Mouse (Mus musculus) neural tube, embryonic 11.5 days (tissue): ENCODE measurements at regions not wholly inside any gene's neighbourhood (a gene's known extent, or its start where the extent isn't known, plus 50 kb on each side); places are given as distances from the start of the nearest gene placed in this dataset.
A peak's percentile ranks its signal among the peaks of the same experiment; 100 is the strongest.

Source experiments
- ATAC-seq: fragments of 200-750 bp; cut with Nextera tagmentation; 2 replicates; pipeline ENCODE4 v1.8.0; 2017; ENCODE audit warnings: moderate number of reproducible peaks, mild to moderate bottlenecking, moderate TSS enrichment, moderate library complexity; ENCODE audit not compliant: insufficient read depth, low FRiP score, low TSS enrichment
- DNase-seq: peaks from one replicate; pipeline ENCODE4 v3.0.0-alpha.2; 2015; ENCODE audit warnings: low spot score
- H3K27ac ChIP-seq: fragments of 300-500 bp; sonication (generic); 2 replicates; pipeline ENCODE4 v1.5.1; 2014; ENCODE audit warnings: low read depth, mild to moderate bottlenecking, low read length
- H3K27me3 ChIP-seq: fragments of 300-500 bp; sonication (generic); 2 replicates; pipeline ENCODE4 v1.6.1; 2014; ENCODE audit warnings: mild to moderate bottlenecking, low read length, mixed read lengths; ENCODE audit not compliant: control insufficient read depth, insufficient read depth
- H3K36me3 ChIP-seq: fragments of 300-500 bp; sonication (generic); 2 replicates; pipeline ENCODE4 v1.6.1; 2014; ENCODE audit warnings: mild to moderate bottlenecking, low read length, moderate library complexity, mixed read lengths; ENCODE audit not compliant: control insufficient read depth, insufficient read depth
- H3K4me1 ChIP-seq: fragments of 300-500 bp; sonication (generic); 2 replicates; pipeline ENCODE4 v1.6.1; 2014; ENCODE audit warnings: low read length, mixed read lengths; ENCODE audit not compliant: control insufficient read depth, insufficient read depth
- H3K4me2 ChIP-seq: fragments of 300-500 bp; sonication (generic); 2 replicates; pipeline ENCODE4 v1.6.1; 2014; ENCODE audit warnings: low read depth, mild to moderate bottlenecking, moderate library complexity
- H3K4me3 ChIP-seq: fragments of 300-500 bp; sonication (generic); 2 replicates; pipeline ENCODE4 v1.5.1; 2014; ENCODE audit warnings: low read depth, low read length
- H3K9ac ChIP-seq: fragments of 300-500 bp; sonication (generic); 2 replicates; pipeline ENCODE4 v1.6.1; 2014; ENCODE audit warnings: mild to moderate bottlenecking, low read length
- H3K9me3 ChIP-seq: fragments of 300-500 bp; sonication (generic); 2 replicates; pipeline ENCODE4 v1.6.1; 2016; ENCODE audit warnings: low read length; ENCODE audit not compliant: control insufficient read depth
- WGBS: fragments of 180-500 bp; shearing (Covaris S2); extraction: QIAGEN DNeasy Blood & Tissue Kit; methylation state at CpG from one replicate; pipeline ENCODE4 v1.1.7; 2014; 5-methylcytosine and 5-hydroxymethylcytosine counted together

DNA sequence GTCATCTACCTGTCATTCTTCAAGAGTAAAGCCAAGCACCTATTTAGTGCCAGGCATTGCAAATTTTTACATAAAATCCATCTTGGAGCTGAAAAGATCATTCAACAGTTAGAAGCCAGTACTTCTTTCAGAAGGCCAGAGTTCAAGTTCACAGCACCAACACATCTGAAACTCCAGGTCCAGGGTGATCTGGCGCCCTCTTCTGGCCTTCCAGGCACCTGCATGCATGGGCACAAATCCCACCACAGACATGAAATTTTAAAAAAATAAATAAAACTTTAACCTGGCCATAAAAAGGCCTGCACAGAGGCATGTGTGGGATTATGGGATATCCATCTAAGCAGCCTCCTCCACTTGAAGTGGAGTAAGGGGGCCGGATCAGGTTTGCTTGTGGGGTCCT is 144.7 kb downstream of the Cct6b start:
- Histone ChIP-seq H3K4me1 (no peaks in the 10 kb centered on the region), H3K36me3 (no peaks in the 10 kb centered on the region), H3K27me3 (peaks cover 3% of the 10 kb centered on the region; the same call in 1 of the 2 replicates), H3K9me3 (no peaks in the 10 kb centered on the region), H3K27ac (no peak overlapping the region), H3K4me3 (no peak overlapping the region), H3K4me2 (no peak overlapping the region), H3K9ac (no peak overlapping the region)
- no peak for DNase-seq
- ATAC-seq: no peak
- 78% methylated on average over 2 of the region's 2 CpGs for WGBS

DNA sequence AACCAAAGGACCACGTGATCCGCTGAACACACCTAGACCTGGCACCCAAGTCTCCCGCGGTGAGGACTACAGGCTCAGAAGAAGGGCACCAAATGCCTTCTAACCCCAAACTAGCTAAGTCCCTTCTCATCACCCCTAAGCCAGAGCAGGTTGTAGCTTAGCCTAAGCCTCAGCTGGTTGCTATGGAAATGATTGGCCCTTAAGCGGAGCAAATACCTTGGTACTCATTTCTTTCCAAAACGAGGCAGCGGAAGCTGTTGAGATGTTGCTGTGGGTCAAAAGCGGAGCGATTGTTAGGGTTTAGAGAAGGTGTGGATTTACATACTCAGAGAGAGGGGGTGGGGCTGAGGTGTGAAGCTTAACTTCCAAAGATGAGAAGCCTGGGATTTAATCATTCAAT is 145.7 kb downstream of the Cct6b start:
- Histone ChIP-seq H3K27me3 (peaks cover 3% of the 10 kb centered on the region; the same call in 1 of the 2 replicates), H3K4me1 (no peaks in the 10 kb centered on the region), H3K4me2 (no peak overlapping the region), H3K36me3 (no peaks in the 10 kb centered on the region), H3K27ac (no peak overlapping the region), H3K9ac (no peak overlapping the region), H3K4me3 (no peak overlapping the region), H3K9me3 (no peaks in the 10 kb centered on the region)
- WGBS: 5% methylated on average over 9 of the region's 9 CpGs
- DNase-seq: no peak
- no peak for ATAC-seq

DNA sequence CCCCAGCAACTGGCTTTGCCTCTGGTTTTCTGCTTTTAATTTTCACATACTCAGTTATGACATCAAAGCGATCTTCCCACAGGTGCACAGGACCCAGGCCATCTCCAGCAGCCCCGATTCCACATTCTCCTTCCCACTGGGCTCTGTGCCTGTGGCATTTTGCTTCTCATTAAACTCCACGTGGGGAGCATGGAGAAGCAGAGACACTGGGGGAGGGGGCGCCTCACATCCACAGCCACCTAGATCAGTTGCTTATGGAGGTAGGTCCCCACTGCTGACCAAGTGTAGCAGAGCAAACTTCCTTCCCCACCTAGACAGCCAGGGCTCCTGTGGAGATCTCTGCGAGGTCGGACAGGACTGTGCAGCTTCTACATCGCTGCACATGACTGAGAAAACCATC is 147.3 kb downstream of the Cct6b start:
- no peak for ATAC-seq
- peaks cover 3% of the 10 kb centered on the region; the same call in 1 of the 2 replicates for H3K27me3 ChIP-seq
- no peaks in the 10 kb centered on the region for H3K36me3 ChIP-seq
- H3K4me3 ChIP-seq: no peak overlapping the region
- no peak overlapping the region for H3K4me2 ChIP-seq
- 61% methylated on average over 7 of the region's 7 CpGs for WGBS
- no peak overlapping the region for H3K27ac ChIP-seq
- H3K4me1 ChIP-seq: no peaks in the 10 kb centered on the region
- no peak overlapping the region for H3K9ac ChIP-seq
- DNase-seq: no peak
- no peaks in the 10 kb centered on the region for H3K9me3 ChIP-seq

DNA sequence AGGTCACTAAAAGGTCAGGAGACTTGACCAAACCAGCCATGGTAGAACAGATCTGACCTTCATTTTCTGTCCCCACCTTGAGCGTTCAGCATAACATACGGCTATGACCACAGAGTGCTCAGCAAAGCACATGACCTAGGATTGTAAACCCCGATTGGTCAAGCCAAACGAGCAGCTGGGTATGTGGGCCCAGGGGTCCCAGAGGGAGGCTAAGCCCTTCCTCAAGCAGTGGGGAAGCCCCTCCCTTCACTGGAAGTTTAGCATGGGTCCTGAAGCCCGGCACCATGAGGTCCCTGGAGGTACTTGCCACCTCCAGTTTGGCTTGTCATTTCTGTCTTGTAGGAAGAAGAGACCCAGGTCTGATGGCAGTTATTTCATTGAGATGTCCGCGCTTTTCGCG is 149.8 kb downstream of the Cct6b start:
- no peaks in the 10 kb centered on the region for H3K4me1 ChIP-seq
- H3K9me3 ChIP-seq: no peaks in the 10 kb centered on the region
- H3K9ac ChIP-seq: no peak overlapping the region
- H3K4me3 ChIP-seq: no peak overlapping the region
- H3K4me2 ChIP-seq: no peak overlapping the region
- H3K27ac ChIP-seq: no peak overlapping the region
- 88% methylated on average over 9 of the region's 9 CpGs for WGBS
- DNase-seq: no peak
- ATAC-seq: no peak
- peaks cover 3% of the 10 kb centered on the region; the same call in 1 of the 2 replicates for H3K27me3 ChIP-seq
- H3K36me3 ChIP-seq: no peaks in the 10 kb centered on the region

DNA sequence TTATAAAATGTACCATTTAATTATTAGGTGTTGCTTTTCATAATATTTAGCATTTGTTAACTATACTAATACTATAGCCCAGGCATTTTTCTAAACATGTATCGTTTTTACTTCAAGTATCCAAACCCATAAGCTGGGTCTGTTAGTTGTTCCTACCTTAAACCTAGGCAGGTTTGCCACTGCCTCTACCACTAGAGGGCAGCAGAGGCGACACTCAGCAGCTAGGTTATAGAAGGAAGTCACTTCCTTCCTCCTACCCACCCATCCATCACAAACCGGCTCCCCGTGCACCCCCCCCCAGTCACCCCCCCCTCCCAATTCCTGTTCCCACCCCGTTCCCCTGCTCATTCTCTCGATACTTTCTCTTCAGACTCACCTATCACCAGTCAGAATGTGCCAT is 150.6 kb downstream of the Cct6b start:
- no peak overlapping the region for H3K4me2 ChIP-seq
- 28% methylated on average over 6 of the region's 6 CpGs for WGBS
- H3K36me3 ChIP-seq: no peaks in the 10 kb centered on the region
- DNase-seq: peak; percentile 35
- no peaks in the 10 kb centered on the region for H3K4me1 ChIP-seq
- no peaks in the 10 kb centered on the region for H3K9me3 ChIP-seq
- H3K27ac ChIP-seq: no peak overlapping the region
- peaks cover 3% of the 10 kb centered on the region; the same call in 1 of the 2 replicates for H3K27me3 ChIP-seq
- ATAC-seq: no peak
- H3K4me3 ChIP-seq: no peak overlapping the region
- H3K9ac ChIP-seq: no peak overlapping the region

DNA sequence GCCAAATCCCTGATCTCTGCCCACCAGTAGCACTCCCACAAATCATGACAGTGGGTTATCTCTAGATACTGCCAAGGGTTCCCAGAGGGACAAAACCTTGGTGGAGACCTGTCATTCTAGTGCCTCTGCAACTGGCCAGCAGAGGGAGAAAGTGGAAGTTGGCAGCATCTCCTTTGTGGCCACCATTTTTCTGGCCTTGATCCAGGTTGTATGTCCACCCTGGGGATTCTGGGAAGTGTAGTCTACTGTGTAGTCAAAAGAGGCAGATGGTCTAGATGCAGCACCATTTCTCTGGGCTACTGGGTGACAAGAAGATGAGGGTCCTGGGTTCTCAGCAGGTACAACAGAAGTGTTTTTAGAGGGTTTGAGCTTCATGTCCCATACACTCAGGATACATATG is 152.1 kb downstream of the Cct6b start:
- H3K27ac ChIP-seq: no peak overlapping the region
- H3K4me3 ChIP-seq: no peak overlapping the region
- no peaks in the 10 kb centered on the region for H3K4me1 ChIP-seq
- H3K9me3 ChIP-seq: no peaks in the 10 kb centered on the region
- H3K9ac ChIP-seq: no peak overlapping the region
- ATAC-seq: no peak
- DNase-seq: no peak
- H3K27me3 ChIP-seq: no peaks in the 10 kb centered on the region
- H3K36me3 ChIP-seq: no peaks in the 10 kb centered on the region
- no peak overlapping the region for H3K4me2 ChIP-seq

DNA sequence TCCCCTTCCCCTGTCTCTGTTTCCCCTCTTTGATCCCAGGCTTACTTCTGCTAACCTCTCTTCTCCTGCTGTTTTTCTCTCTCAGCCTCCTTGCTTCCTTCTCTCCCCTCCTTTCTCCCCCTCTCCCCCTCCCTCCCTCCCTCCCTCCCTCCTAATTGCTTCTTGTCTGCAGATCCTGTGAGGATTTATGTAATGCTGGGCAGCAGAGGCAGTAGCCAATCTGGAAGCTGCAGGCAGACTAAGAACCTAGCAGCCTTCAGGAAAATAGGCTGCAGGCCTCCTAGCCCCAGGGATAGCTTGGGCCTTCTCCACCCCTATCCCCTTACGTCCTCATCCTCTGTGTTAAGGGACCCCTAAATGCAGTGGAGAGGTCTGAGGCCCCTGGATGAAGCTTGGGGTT is 155.2 kb downstream of the Cct6b start:
- no peaks in the 10 kb centered on the region for H3K36me3 ChIP-seq
- ATAC-seq (no peak), DNase-seq (no peak)
- H3K9ac ChIP-seq: no peak overlapping the region
- no peak overlapping the region for H3K27ac ChIP-seq
- no peaks in the 10 kb centered on the region for H3K27me3 ChIP-seq
- no peaks in the 10 kb centered on the region for H3K4me1 ChIP-seq
- no peak overlapping the region for H3K4me2 ChIP-seq
- H3K9me3 ChIP-seq: no peaks in the 10 kb centered on the region
- 52% methylated on average over 1 of the region's 1 CpGs for WGBS
- no peak overlapping the region for H3K4me3 ChIP-seq

DNA sequence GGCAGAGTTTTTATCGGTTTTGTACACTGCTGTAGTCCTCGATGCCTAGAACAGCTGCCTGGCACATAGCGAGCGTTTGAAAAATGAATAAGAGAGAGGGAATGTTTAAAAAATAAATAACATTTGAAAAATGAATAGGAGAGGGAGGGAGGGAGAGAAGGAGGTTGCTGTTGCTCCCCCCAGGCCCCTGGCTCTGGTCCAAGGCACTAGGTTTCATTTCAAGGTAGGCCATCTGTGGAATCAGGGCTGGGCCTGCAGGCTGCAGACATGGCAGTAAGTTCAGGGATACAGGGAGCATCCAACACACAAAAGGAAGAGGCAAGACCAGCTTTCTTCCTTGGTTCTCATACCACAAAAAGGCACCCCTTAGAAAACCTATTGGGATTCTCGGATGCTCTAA is 156.5 kb downstream of the Cct6b start:
- no peaks in the 10 kb centered on the region for H3K36me3 ChIP-seq

DNA sequence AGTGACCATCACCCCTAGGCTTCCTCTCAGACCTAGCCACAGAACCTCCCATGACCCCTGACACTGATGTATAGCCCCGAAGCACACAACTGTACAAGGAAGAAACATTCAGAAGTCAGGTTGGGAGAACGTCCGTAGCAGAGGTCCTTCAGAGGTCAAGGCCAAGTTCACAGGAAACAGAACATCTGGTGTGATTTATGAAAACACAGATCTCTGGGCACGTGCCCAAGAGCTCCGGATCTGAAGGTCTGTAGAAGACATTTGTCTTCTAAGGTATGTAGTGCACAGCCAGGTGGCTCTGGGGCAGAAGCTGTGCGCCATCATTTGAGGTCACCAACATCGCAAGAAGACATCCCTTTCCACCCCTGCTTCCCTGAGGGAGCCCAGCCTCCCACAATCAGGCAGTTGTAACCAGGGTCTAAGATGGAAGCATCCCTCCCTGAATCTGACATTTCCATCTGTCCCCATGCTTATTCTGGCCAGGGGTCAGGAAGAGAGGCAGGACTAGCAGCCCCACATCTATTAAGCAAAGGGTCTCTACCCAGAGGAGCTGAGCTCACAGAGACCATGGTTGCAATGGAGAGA is 159.8 kb downstream of the Cct6b start:
- no peaks in the 10 kb centered on the region for H3K4me1 ChIP-seq
- H3K4me2 ChIP-seq: no peak overlapping the region
- WGBS: 63% methylated on average over 7 of the region's 7 CpGs
- H3K27me3 ChIP-seq: no peaks in the 10 kb centered on the region; the same call in 1 of the 2 replicates
- no peak for DNase-seq
- ATAC-seq: no peak
- H3K27ac ChIP-seq: no peak overlapping the region
- H3K36me3 ChIP-seq: no peaks in the 10 kb centered on the region
- no peak overlapping the region for H3K9ac ChIP-seq
- no peaks in the 10 kb centered on the region for H3K9me3 ChIP-seq
- no peak overlapping the region for H3K4me3 ChIP-seq

More for the DNA sequence above, 156.5 kb downstream of the Cct6b start:
- 90% methylated on average over 5 of the region's 5 CpGs for WGBS
- DNase-seq: no peak
- no peak for ATAC-seq
- H3K4me2 ChIP-seq: no peak overlapping the region
- no peaks in the 10 kb centered on the region for H3K9me3 ChIP-seq
- H3K4me1 ChIP-seq: no peaks in the 10 kb centered on the region
- no peak overlapping the region for H3K27ac ChIP-seq
- no peaks in the 10 kb centered on the region for H3K27me3 ChIP-seq
- no peak overlapping the region for H3K4me3 ChIP-seq
- no peak overlapping the region for H3K9ac ChIP-seq
